Mouse (Mus musculus) layer of hippocampus, postnatal 36 days (tissue): ENCODE measurements at regions not wholly inside any gene's neighbourhood (a gene's known extent, or its start where the extent isn't known, plus 50 kb on each side); places are given as distances from the start of the nearest gene placed in this dataset.
A peak's percentile ranks its signal among the peaks of the same experiment; 100 is the strongest.
"Not testable (repeated sequence)": the region's sequence is repeated elsewhere in the genome, so short reads cannot be mapped to it uniquely, and the experiment has no call there.

ENCODE experiments used
- DNase-seq, 2 experiments: peaks; one replicate each; pipeline ENCODE4 v3.0.0; 2022

- DNase-seq = no peak
These were observed 575.8 kb downstream of the Cypt12 start for GRCm38 (mm10) chr3:18524011-18524410.

GRCm38 (mm10) chr3:18557201-18557600 is 609.0 kb downstream of the Cypt12 start:
- DNase-seq = no peak

- DNase-seq = no peak
These were observed 612.1 kb downstream of the Cypt12 start for GRCm38 (mm10) chr3:18560282-18560785.

DNA sequence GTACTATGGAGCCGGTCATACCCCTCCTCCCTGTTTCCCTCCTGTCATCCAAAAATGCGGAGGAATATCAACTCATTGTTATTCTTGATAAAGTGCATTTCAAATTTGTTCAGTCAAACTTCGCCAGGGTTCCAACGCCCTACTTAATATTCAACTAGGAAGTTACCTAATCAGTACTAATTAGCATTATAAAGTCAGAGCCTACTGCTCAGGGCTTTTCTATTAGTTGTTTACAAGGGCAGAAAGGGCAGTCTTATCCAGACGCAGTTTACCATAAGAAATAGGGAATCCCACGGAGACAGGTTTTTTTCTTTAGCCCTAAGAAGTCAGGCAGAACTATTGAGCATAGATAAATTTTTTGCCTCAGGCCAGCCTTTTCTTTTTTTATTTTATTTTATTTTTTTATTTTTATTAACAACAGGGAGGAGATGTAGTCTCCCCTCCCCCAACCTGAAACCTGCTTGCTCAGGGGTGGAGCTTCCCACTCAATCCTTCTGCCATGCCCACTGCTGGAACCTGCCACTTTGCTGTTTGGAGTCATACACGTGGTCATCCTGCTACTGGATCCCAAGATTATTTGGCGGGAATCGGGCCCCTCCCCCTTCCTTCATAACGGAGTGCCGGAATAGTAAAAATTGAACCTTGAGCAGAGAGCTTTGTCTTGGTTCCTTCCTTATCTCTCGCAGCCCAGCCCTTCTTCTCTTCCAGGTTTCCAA is 632.9 kb downstream of the Cypt12 start:
- not testable (repeated sequence) for DNase-seq

DNA sequence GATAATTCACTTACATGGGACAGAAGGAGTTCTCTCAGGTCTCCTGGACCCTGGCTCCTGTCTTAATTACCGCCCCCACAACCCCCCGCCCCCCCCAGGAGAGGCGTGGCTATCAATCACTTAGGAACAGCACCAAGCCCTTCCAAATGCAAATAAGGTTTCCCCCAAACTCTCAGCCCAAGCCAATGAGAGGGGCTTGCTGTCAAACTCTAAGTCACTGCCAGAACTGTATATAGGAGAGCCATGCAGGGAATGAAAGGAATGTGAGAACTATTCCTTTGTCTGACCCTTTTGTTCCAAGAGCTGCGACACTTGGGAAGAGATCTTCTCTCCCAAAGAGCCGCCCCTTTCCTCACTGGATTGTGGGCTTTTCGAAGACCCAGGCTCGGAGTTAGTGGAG is 672.4 kb downstream of the Cypt12 start:
- no peak for DNase-seq

GRCm38 (mm10) chr3:18623831-18624304 is 675.7 kb downstream of the Cypt12 start:
- peak; percentile 42 to 60 for DNase-seq

GRCm38 (mm10) chr3:18624381-18625145 is 676.4 kb downstream of the Cypt12 start:
- no peak for DNase-seq

GRCm38 (mm10) chr3:18625395-18626328 is 677.5 kb downstream of the Cypt12 start:
- DNase-seq = peak; percentile 62 to 73

DNA sequence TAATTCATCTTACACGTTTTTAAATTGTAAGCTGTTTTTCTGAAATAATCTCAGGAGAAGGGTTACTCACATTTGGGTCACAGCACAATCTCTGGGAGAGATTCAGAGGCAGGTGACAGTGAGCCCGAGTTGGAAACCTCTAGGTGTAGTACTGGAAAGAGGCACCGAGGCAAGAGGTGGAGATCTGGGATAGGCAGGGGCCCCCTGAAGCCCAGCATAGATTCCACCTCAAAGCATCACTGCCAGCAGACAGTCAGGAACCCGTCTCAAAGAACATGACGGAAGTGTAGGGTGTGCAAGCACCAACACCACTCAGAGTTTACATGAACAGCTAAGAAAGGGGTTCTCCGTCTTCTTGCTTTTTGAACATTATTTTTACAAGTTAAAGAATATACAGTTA is 678.2 kb downstream of the Cypt12 start:
- no peak for DNase-seq

- no peak for DNase-seq
These were observed 678.6 kb downstream of the Cypt12 start for GRCm38 (mm10) chr3:18626820-18627219.

DNA sequence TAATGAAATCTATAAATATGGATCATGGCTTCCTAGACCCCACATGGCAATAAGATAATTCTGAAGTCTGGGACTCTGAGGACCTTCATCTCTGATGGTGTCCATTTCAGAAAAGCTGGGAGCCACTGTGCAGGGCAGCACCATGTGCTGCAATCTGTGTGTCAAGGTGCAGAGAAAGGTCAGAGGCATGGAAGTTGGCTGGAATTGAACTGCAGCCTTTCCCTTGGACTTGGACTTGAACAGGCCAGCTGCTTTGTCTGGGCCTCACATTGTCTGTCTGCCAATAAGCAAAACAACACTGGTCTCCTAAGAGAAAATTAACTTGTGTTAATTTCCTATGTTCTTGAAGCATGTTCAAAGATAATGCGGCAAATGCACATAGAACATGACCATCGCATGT is 681.0 kb downstream of the Cypt12 start:
- DNase-seq = no peak

DNA sequence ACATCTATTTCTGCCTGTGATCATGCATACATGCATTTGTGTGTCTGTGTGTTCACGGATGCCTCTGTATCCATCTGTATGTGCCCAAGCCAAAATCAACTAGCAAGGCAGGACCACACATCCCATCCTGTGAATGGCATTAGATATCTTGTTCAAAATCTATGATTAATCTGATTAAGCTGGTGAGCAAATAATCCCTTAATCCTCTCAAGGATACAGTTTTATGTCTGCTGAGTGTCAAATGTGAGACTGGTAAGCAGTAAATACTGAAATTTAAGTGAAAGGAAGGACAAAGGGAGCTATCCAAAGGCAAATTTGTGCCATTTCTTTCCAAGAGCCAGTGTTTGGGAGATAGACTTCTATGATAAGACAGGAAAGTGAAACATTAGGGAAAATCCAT is 683.4 kb downstream of the Cypt12 start:
- DNase-seq = no peak

DNA sequence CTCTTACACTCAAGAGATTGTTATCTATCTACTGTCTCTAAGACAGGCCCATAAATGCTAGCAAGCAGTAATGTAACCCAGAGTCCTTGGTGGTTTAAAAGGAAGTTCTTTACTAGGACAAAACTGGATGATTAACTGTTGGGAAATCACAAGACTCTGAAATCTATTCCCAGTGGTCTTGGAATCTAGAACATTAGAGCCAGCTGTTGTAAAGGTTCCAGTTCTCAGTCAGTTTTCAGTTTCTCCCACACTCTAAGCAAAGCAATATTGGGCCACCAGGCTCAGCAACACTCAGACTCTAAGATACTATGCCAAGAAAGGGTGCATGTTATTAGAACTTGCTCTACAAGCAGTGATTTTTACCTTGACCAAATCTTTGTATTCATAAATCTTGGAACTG is 686.6 kb downstream of the Cypt12 start:
- DNase-seq = no peak

DNA sequence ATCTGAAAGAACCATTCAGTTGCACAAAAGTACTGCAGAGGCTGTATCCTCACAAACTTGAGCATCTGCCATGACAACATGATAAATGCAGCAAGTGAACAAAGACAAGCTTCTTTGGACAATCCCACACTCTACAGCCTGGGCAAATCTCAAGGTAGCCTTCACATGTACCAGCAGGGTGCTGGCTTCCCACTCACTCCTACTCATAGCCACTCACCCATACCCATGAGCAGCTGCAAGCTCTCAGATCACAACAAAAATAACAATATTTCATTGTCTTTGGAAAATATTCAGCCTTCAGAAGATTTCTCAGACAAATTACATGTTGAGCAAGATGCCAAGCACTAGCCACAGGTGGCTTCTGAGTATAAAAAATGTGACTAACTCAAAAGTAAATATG is 689.3 kb downstream of the Cypt12 start:
- DNase-seq = no peak

- peak in 1 of 2 experiments; percentile 44 for DNase-seq
These were observed 692.1 kb downstream of the Cypt12 start for GRCm38 (mm10) chr3:18640286-18640685.

DNA sequence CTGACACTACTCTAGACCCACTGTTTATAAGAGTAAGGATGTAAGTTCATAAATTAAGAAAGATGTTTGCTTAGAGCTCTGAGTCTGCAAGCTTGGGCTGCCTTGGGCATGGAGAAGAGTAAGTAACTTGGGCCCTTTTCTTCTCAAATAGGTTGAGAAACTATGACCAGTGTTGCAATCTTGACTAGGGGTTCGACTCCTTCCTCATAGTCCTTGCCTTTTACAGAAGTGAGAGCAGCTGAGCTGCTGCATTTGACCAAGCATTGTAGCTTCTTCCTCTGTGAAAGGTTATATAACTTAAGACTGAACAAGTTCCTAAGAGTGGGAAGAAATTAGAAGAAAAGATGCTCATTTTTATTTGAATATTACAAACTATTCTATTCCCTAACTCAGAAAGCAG is 693.5 kb downstream of the Cypt12 start:
- DNase-seq = no peak

GRCm38 (mm10) chr3:18643408-18644035 is 695.3 kb downstream of the Cypt12 start:
- DNase-seq = no peak

DNA sequence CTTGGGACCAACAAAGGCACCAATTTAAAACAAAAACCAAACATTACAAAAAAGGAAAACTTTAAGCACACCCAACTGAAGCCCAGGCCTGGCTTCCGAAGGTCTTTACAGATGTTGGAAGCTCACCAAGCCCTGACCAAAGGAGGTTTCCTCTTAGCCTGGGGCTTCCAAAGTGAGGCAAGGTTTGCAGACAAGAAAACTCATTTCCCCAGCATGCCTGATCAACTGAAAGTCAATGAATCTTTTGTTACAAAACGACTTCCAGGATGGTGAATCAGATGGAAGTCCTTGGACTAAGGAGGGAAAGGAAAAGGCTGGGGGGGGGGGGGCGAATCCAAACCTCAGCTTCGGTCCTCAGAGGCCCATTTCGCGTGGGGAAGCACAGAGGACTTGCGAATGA is 697.3 kb downstream of the Cypt12 start:
- DNase-seq = no peak

GRCm38 (mm10) chr3:18645927-18646326 is 697.7 kb downstream of the Cypt12 start:
- no peak for DNase-seq

DNA sequence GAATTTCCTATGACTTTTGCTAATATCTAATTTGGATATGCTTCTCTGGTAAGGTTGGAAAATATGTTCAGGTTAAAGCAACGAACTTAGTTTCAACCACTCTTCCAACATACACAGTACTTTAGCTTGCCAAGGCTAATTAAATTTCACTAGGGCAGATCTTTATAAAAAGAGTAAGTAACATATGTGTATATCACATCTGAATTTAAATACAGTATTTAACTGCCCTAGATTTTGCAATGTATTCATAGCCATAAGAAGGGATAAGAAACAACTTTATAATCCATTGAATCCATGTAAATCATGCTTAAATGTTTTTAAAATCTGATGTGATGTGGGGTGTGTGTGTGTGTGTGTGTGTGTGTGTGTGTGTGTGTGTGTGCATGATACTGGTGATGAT is 705.3 kb downstream of the Cypt12 start:
- no peak for DNase-seq

- DNase-seq = no peak
These were observed 717.5 kb downstream of the Cypt12 start for GRCm38 (mm10) chr3:18665738-18666137.

DNA sequence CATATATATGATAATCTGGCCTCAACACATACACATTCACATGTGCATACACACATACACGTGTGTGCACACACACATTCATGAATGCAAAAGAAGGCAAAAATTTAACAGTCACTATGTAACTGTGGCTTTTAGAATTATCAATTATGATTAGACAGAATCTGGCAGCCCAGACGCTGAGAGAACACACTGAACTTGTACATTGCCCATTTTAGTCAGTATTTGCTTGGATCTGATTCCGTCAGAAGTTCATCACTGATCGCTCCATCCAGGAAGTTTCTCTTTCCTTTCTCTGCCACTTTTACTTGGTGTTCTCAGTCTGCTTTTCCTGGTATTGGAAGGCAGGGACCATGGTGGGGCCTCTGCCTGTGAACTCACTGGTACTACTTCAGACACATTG is 719.5 kb downstream of the Cypt12 start:
- peak; percentile 11 to 26 for DNase-seq
